Mouse (Mus musculus): ENCODE data around the gene Lpar5. TPM values are rescaled to one million over a fixed set of nuclear protein-coding genes. Genes with fewer than 3 reads are reported as not detected.

Lpar5 gene
- polyA plus RNA-seq, 1 experiment = 223 TPM

DNA sequence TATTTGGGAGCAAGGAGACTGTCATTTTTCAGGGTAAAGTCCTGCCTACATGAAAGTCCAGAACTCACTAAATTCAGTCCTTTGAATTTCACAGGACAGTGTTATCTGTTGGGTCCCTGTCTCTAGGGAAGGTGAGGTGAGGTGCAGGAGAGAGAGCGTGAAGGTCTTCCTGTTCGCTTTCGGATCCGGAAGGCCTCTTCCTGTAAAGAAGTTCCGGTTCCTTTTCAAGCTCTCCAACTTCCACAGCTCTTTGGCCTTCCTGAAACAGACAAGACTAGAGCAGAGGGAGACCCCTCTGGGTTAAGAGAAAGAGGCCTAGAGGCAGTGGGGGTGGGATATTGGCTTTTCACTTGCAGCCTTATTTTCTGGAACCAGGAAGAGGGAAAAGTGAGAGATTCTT is 24.7 kb downstream of the Lpar5 start:
- 85% methylated on average over 5 of the region's 5 CpGs for WGBS
- no peaks in the 10 kb centered on the region for H3K27me3 ChIP-seq (ENCODE audit: control insufficient read depth, insufficient read depth, low read length)
- no peak overlapping the region for H3K27ac ChIP-seq (ENCODE audit: insufficient read depth, low read depth, low read length)
- no peak overlapping the region for H3K4me3 ChIP-seq (ENCODE audit: low read depth, low read length)
- H3K4me1 ChIP-seq (ENCODE audit: control insufficient read depth, insufficient read depth, insufficient read length, low read length) = peaks cover 18% of the 10 kb centered on the region
- TF ChIP-seq CTCF (IDR thresholded peaks at IDR 0.05; ENCODE audit: extremely low read depth, insufficient read length, insufficient replicate concordance, low read depth, low read length) (no peak), POLR2A (IDR thresholded peaks at IDR 0.05; ENCODE audit: low read depth, low read length) (no peak)
- H3K36me3 ChIP-seq (ENCODE audit: control insufficient read depth, insufficient read depth, low read length) = no peaks in the 10 kb centered on the region

- H3K27ac ChIP-seq (ENCODE audit: insufficient read depth, low read depth, low read length) = no peak overlapping the region
- 39% methylated on average over 3 of the region's 3 CpGs for WGBS
- H3K27me3 ChIP-seq (ENCODE audit: control insufficient read depth, insufficient read depth, low read length) = no peaks in the 10 kb centered on the region
- H3K36me3 ChIP-seq (ENCODE audit: control insufficient read depth, insufficient read depth, low read length) = peaks cover 10% of the 10 kb centered on the region
- no peak for TF ChIP-seq CTCF (IDR thresholded peaks at IDR 0.05; ENCODE audit: extremely low read depth, insufficient read length, insufficient replicate concordance, low read depth, low read length)
- no peak for TF ChIP-seq POLR2A (IDR thresholded peaks at IDR 0.05; ENCODE audit: low read depth, low read length)
- H3K4me1 ChIP-seq (ENCODE audit: control insufficient read depth, insufficient read depth, insufficient read length, low read length) = peaks cover 22% of the 10 kb centered on the region
- H3K4me3 ChIP-seq (ENCODE audit: low read depth, low read length) = no peak overlapping the region
These were observed 27.1 kb downstream of the Lpar5 start for GRCm38 (mm10) chr6:125094843-125095242.

- 1% methylated on average over 43 of the region's 45 CpGs for WGBS
- peak within 1 kb of the TSS; percentile 78 for H3K4me3 ChIP-seq (ENCODE audit: low read depth, low read length)
- no peaks in the 10 kb centered on the region for H3K27me3 ChIP-seq (ENCODE audit: control insufficient read depth, insufficient read depth, low read length)
- TF ChIP-seq POLR2A (IDR thresholded peaks at IDR 0.05; ENCODE audit: low read depth, low read length) (peak; percentile 68; the same call in 1 of the 2 replicates), CTCF (IDR thresholded peaks at IDR 0.05; ENCODE audit: extremely low read depth, insufficient read length, insufficient replicate concordance, low read depth, low read length) (no peak)
- H3K36me3 ChIP-seq (ENCODE audit: control insufficient read depth, insufficient read depth, low read length) = peaks cover 18% of the 10 kb centered on the region
- H3K27ac ChIP-seq (ENCODE audit: insufficient read depth, low read depth, low read length) = peak within 1 kb of the TSS; percentile 80
- H3K4me1 ChIP-seq (ENCODE audit: control insufficient read depth, insufficient read depth, insufficient read length, low read length) = peaks cover 18% of the 10 kb centered on the region
These were observed 27.9 kb downstream of the Lpar5 start, which contains the start of gene Chd4 for GRCm38 (mm10) chr6:125095391-125096278. Gene Chd4, plus strand, starts transcription at chr6:125095981.

DNA sequence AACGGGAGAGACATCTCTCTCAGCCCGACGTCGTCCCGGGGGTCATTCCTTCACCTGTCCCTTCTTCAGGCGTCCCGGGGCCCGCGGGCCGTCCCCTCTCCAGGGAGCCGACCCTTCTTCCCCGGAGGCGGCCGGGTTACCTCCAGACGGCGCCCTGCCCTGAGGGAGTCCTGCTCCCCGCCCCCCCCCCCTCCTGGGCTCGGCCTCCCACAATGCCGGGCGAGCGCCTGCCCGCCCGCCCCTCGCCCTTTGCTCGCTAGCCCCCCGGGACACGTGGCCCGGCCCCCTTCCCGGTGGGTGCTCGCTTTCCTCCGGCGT is 28.5 kb downstream of the Lpar5 start:
- WGBS = under 1% methylated on average over 29 of the region's 32 CpGs
- TF ChIP-seq POLR2A (IDR thresholded peaks at IDR 0.05; ENCODE audit: low read depth, low read length) = no peak
- TF ChIP-seq CTCF (IDR thresholded peaks at IDR 0.05; ENCODE audit: extremely low read depth, insufficient read length, insufficient replicate concordance, low read depth, low read length) = no peak
- peaks cover 16% of the 10 kb centered on the region for H3K4me1 ChIP-seq (ENCODE audit: control insufficient read depth, insufficient read depth, insufficient read length, low read length)
- no peaks in the 10 kb centered on the region for H3K27me3 ChIP-seq (ENCODE audit: control insufficient read depth, insufficient read depth, low read length)
- peaks cover 24% of the 10 kb centered on the region for H3K36me3 ChIP-seq (ENCODE audit: control insufficient read depth, insufficient read depth, low read length)
- H3K4me3 ChIP-seq (ENCODE audit: low read depth, low read length) = peak overlapping the region; percentile 78
- H3K27ac ChIP-seq (ENCODE audit: insufficient read depth, low read depth, low read length) = peak overlapping the region; percentile 80

DNA sequence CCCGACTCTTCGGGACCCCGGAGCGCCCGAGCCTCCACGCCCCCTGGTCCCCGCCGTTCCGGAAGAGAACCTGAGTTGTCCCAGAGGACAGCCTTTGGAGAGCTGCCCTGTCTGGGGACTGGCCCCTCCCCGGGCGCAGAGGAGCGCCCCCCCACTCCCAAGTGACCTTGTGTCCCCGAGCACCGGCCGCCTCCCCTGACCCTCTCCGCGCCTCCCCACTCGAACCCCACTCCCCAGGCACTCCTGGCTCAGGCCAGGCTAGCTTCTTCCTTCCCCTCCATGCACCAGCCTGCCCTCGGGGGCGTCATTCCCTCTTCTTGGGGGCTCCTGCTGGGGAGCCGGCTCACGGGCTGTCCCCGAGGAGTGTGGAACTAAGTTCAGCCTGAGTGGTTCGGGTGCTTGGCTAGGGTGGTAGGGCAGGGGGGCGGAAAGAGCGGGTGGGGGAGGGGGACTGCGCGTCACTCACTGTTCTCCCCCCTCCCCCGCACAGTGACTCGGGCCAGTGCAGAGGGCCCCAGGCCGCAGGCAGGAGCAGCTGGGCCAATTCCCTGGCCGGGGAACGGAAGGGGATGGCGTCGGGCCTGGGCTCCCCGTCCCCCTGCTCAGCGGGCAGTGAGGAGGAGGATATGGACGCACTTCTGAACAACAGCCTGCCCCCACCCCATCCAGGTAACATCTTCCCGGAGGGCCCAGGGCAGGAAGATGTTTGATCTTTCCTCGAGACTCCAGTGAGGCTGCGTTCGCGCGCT is 29.1 kb downstream of the Lpar5 start:
- Histone ChIP-seq H3K36me3 (ENCODE audit: control insufficient read depth, insufficient read depth, low read length) (peaks cover 29% of the 10 kb centered on the region), H3K27ac (ENCODE audit: insufficient read depth, low read depth, low read length) (0 out of 2 replicates have a peak overlapping the region, but pooled peaks have one; percentile 37), H3K27me3 (ENCODE audit: control insufficient read depth, insufficient read depth, low read length) (no peaks in the 10 kb centered on the region), H3K4me3 (ENCODE audit: low read depth, low read length) (peak overlapping the region; percentile 78), H3K4me1 (ENCODE audit: control insufficient read depth, insufficient read depth, insufficient read length, low read length) (peaks cover 16% of the 10 kb centered on the region)
- under 1% methylated on average over 43 of the region's 44 CpGs for WGBS
- TF ChIP-seq CTCF (IDR thresholded peaks at IDR 0.05; ENCODE audit: extremely low read depth, insufficient read length, insufficient replicate concordance, low read depth, low read length) (no peak), POLR2A (IDR thresholded peaks at IDR 0.05; ENCODE audit: low read depth, low read length) (no peak)

DNA sequence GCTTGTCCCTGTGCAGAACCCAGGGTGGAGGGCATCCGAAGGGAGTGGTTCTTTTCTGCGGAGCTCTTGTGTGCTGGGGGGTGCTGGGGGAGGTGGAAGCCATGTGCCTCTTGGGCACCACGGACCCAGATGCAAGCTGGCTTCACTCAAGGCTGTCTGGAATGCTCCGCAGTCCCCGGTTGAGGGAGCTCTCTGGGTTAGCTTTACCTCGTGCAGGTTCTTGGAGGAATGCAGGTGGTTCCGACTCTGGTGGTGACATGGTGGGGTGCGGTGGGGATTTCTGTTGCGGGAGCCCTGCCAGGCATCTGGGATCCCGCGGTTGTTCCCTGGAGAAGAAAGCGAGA is 29.6 kb downstream of the Lpar5 start:
- H3K4me1 ChIP-seq (ENCODE audit: control insufficient read depth, insufficient read depth, insufficient read length, low read length) = peaks cover 16% of the 10 kb centered on the region
- TF ChIP-seq CTCF (IDR thresholded peaks at IDR 0.05; ENCODE audit: extremely low read depth, insufficient read length, insufficient replicate concordance, low read depth, low read length) (no peak), POLR2A (IDR thresholded peaks at IDR 0.05; ENCODE audit: low read depth, low read length) (no peak)
- no peaks in the 10 kb centered on the region for H3K27me3 ChIP-seq (ENCODE audit: control insufficient read depth, insufficient read depth, low read length)
- peaks cover 34% of the 10 kb centered on the region for H3K36me3 ChIP-seq (ENCODE audit: control insufficient read depth, insufficient read depth, low read length)
- peak overlapping the region; percentile 78 for H3K4me3 ChIP-seq (ENCODE audit: low read depth, low read length)
- no peak overlapping the region for H3K27ac ChIP-seq (ENCODE audit: insufficient read depth, low read depth, low read length)
- WGBS = 1% methylated on average over 12 of the region's 12 CpGs

- H3K4me1 ChIP-seq (ENCODE audit: control insufficient read depth, insufficient read depth, insufficient read length, low read length) = peaks cover 16% of the 10 kb centered on the region
- peak overlapping the region; percentile 78 for H3K4me3 ChIP-seq (ENCODE audit: low read depth, low read length)
- H3K27ac ChIP-seq (ENCODE audit: insufficient read depth, low read depth, low read length) = no peak overlapping the region
- WGBS = 34% methylated on average over 8 of the region's 8 CpGs
- H3K27me3 ChIP-seq (ENCODE audit: control insufficient read depth, insufficient read depth, low read length) = no peaks in the 10 kb centered on the region
- peaks cover 41% of the 10 kb centered on the region for H3K36me3 ChIP-seq (ENCODE audit: control insufficient read depth, insufficient read depth, low read length)
- TF ChIP-seq POLR2A (IDR thresholded peaks at IDR 0.05; ENCODE audit: low read depth, low read length) = no peak
- no peak for TF ChIP-seq CTCF (IDR thresholded peaks at IDR 0.05; ENCODE audit: extremely low read depth, insufficient read length, insufficient replicate concordance, low read depth, low read length)
These were observed 30.2 kb downstream of the Lpar5 start for GRCm38 (mm10) chr6:125097951-125098350.
